Mouse (Mus musculus): ENCODE measurements around the gene Limd1. TPM values are rescaled to one million over a fixed set of nuclear protein-coding genes. Genes with fewer than 3 reads are reported as not detected.

Limd1 gene
- polyA plus RNA-seq, 1 experiment from 2014 or later: 52.1 TPM

GRCm38 (mm10) chr9:123489073-123489472 lies 10.6 kb downstream of the Limd1 start:
- Histone ChIP-seq H3K4me1 (peaks cover 39% of the 10 kb centered on the region), H3K36me3 (replicated peaks) (peaks cover 62% of the 10 kb centered on the region), H3K27me3 (replicated peaks; ENCODE audit: low read depth, poor library complexity, severe bottlenecking) (no peaks in the 10 kb centered on the region), H3K27ac (replicated peaks) (no peak overlapping the region), H3K4me3 (no peak overlapping the region), H3K9me3 (no peaks in the 10 kb centered on the region)
- 90% methylated on average over 2 of the region's 2 CpGs for WGBS
- no peak for DNase-seq (ENCODE audit: low spot score)

- Histone ChIP-seq H3K27ac (replicated peaks) (no peak overlapping the region), H3K36me3 (replicated peaks) (peaks cover 54% of the 10 kb centered on the region), H3K4me3 (no peak overlapping the region), H3K27me3 (replicated peaks; ENCODE audit: low read depth, poor library complexity, severe bottlenecking) (no peaks in the 10 kb centered on the region), H3K9me3 (no peaks in the 10 kb centered on the region), H3K4me1 (peaks cover 39% of the 10 kb centered on the region)
- 68% methylated on average over 9 of the region's 9 CpGs for WGBS
- DNase-seq (ENCODE audit: low spot score): no peak
Observed at GRCm38 (mm10) chr9:123489727-123490343, 11.3 kb downstream of the Limd1 start.

- Histone ChIP-seq H3K4me1 (peaks cover 40% of the 10 kb centered on the region), H3K9me3 (no peaks in the 10 kb centered on the region), H3K27me3 (replicated peaks; ENCODE audit: low read depth, poor library complexity, severe bottlenecking) (no peaks in the 10 kb centered on the region), H3K4me3 (no peak overlapping the region), H3K27ac (replicated peaks) (no peak overlapping the region), H3K36me3 (replicated peaks) (peaks cover 44% of the 10 kb centered on the region)
- no peak for DNase-seq (ENCODE audit: low spot score)
- WGBS: 82% methylated on average over 5 of the region's 5 CpGs
Observed at GRCm38 (mm10) chr9:123490930-123491329, 12.4 kb downstream of the Limd1 start.

GRCm38 (mm10) chr9:123491917-123492585 lies 13.5 kb downstream of the Limd1 start:
- DNase-seq (ENCODE audit: low spot score): no peak
- Histone ChIP-seq H3K9me3 (no peaks in the 10 kb centered on the region), H3K4me3 (no peak overlapping the region), H3K4me1 (peaks cover 41% of the 10 kb centered on the region), H3K27me3 (replicated peaks; ENCODE audit: low read depth, poor library complexity, severe bottlenecking) (no peaks in the 10 kb centered on the region), H3K27ac (replicated peaks) (no peak overlapping the region), H3K36me3 (replicated peaks) (peaks cover 32% of the 10 kb centered on the region)
- 85% methylated on average over 9 of the region's 9 CpGs for WGBS

- peak overlapping the region; percentile 24 for H3K27ac ChIP-seq (replicated peaks)
- peaks cover 22% of the 10 kb centered on the region for H3K4me1 ChIP-seq
- no peaks in the 10 kb centered on the region for H3K9me3 ChIP-seq
- no peaks in the 10 kb centered on the region for H3K27me3 ChIP-seq (replicated peaks; ENCODE audit: low read depth, poor library complexity, severe bottlenecking)
- H3K4me3 ChIP-seq: peak overlapping the region; percentile 38
- peak; percentile 75 for DNase-seq (ENCODE audit: low spot score)
- H3K36me3 ChIP-seq (replicated peaks): peaks cover 36% of the 10 kb centered on the region
- 13% methylated on average over 13 of the region's 13 CpGs for WGBS
Observed at GRCm38 (mm10) chr9:123496665-123497064, 18.2 kb downstream of the Limd1 start.

GRCm38 (mm10) chr9:123497906-123498305 lies 19.4 kb downstream of the Limd1 start:
- Histone ChIP-seq H3K4me3 (no peak overlapping the region), H3K36me3 (replicated peaks) (peaks cover 36% of the 10 kb centered on the region), H3K27me3 (replicated peaks; ENCODE audit: low read depth, poor library complexity, severe bottlenecking) (no peaks in the 10 kb centered on the region), H3K9me3 (no peaks in the 10 kb centered on the region), H3K27ac (replicated peaks) (no peak overlapping the region), H3K4me1 (peaks cover 16% of the 10 kb centered on the region)
- DNase-seq (ENCODE audit: low spot score): no peak
- 83% methylated on average over 5 of the region's 5 CpGs for WGBS

- Histone ChIP-seq H3K4me3 (no peak overlapping the region), H3K27ac (replicated peaks) (no peak overlapping the region), H3K36me3 (replicated peaks) (peaks cover 49% of the 10 kb centered on the region), H3K9me3 (no peaks in the 10 kb centered on the region), H3K4me1 (peaks cover 16% of the 10 kb centered on the region), H3K27me3 (replicated peaks; ENCODE audit: low read depth, poor library complexity, severe bottlenecking) (no peaks in the 10 kb centered on the region)
- 88% methylated on average over 4 of the region's 4 CpGs for WGBS
- DNase-seq (ENCODE audit: low spot score): no peak
Observed at GRCm38 (mm10) chr9:123500480-123500879, 22.0 kb downstream of the Limd1 start.

GRCm38 (mm10) chr9:123503171-123503834 lies 24.8 kb downstream of the Limd1 start:
- no peaks in the 10 kb centered on the region for H3K27me3 ChIP-seq (replicated peaks; ENCODE audit: low read depth, poor library complexity, severe bottlenecking)
- H3K27ac ChIP-seq (replicated peaks): no peak overlapping the region
- no peak for DNase-seq (ENCODE audit: low spot score)
- H3K4me3 ChIP-seq: no peak overlapping the region
- no peaks in the 10 kb centered on the region for H3K4me1 ChIP-seq
- peaks cover 47% of the 10 kb centered on the region for H3K36me3 ChIP-seq (replicated peaks)
- 86% methylated on average over 5 of the region's 5 CpGs for WGBS
- no peaks in the 10 kb centered on the region for H3K9me3 ChIP-seq

GRCm38 (mm10) chr9:123504325-123504724 lies 25.8 kb downstream of the Limd1 start:
- WGBS: 9% methylated on average over 2 of the region's 2 CpGs
- Histone ChIP-seq H3K4me3 (no peak overlapping the region), H3K27me3 (replicated peaks; ENCODE audit: low read depth, poor library complexity, severe bottlenecking) (no peaks in the 10 kb centered on the region), H3K27ac (replicated peaks) (no peak overlapping the region), H3K9me3 (no peaks in the 10 kb centered on the region), H3K4me1 (no peaks in the 10 kb centered on the region), H3K36me3 (replicated peaks) (peaks cover 43% of the 10 kb centered on the region)
- peak; percentile 60 for DNase-seq (ENCODE audit: low spot score)

- Histone ChIP-seq H3K9me3 (no peaks in the 10 kb centered on the region), H3K36me3 (replicated peaks) (peaks cover 45% of the 10 kb centered on the region), H3K4me3 (no peak overlapping the region), H3K27me3 (replicated peaks; ENCODE audit: low read depth, poor library complexity, severe bottlenecking) (no peaks in the 10 kb centered on the region), H3K27ac (replicated peaks) (no peak overlapping the region), H3K4me1 (no peaks in the 10 kb centered on the region)
- WGBS: 85% methylated on average over 1 of the region's 1 CpGs
- DNase-seq (ENCODE audit: low spot score): no peak
Observed at GRCm38 (mm10) chr9:123505598-123505997, 27.1 kb downstream of the Limd1 start.

- Histone ChIP-seq H3K27me3 (replicated peaks; ENCODE audit: low read depth, poor library complexity, severe bottlenecking) (no peaks in the 10 kb centered on the region), H3K4me1 (no peaks in the 10 kb centered on the region), H3K4me3 (no peak overlapping the region), H3K36me3 (replicated peaks) (peaks cover 45% of the 10 kb centered on the region), H3K27ac (replicated peaks) (no peak overlapping the region), H3K9me3 (no peaks in the 10 kb centered on the region)
- WGBS: 86% methylated on average over 4 of the region's 4 CpGs
- no peak for DNase-seq (ENCODE audit: low spot score)
Observed at GRCm38 (mm10) chr9:123506270-123507146, 28.0 kb downstream of the Limd1 start.

GRCm38 (mm10) chr9:123507380-123507779 lies 28.9 kb downstream of the Limd1 start:
- Histone ChIP-seq H3K27ac (replicated peaks) (no peak overlapping the region), H3K9me3 (no peaks in the 10 kb centered on the region), H3K27me3 (replicated peaks; ENCODE audit: low read depth, poor library complexity, severe bottlenecking) (no peaks in the 10 kb centered on the region), H3K4me1 (no peaks in the 10 kb centered on the region), H3K36me3 (replicated peaks) (peaks cover 50% of the 10 kb centered on the region), H3K4me3 (no peak overlapping the region)
- 89% methylated on average over 2 of the region's 2 CpGs for WGBS
- no peak for DNase-seq (ENCODE audit: low spot score)

All from embryonic facial prominence, embryonic 10.5 days (tissue).